Mouse (Mus musculus) thymus, adult 2 months (tissue): ENCODE data around the gene Foxd1.

Experiments used
- CTCF ChIP-seq: fragments of 200-500 bp; IDR thresholded peaks from 2 replicates; pipeline ENCODE4 v1.5.1; 2012; ENCODE audit warnings: mild to moderate bottlenecking, control low read depth, low read length, moderate library complexity, borderline replicate concordance; ENCODE audit not compliant: control insufficient read depth, poor library complexity, insufficient read depth; ENCODE audit errors: extremely low read depth
- POLR2A ChIP-seq: fragments of 200-500 bp; IDR thresholded peaks from 2 replicates; pipeline ENCODE4 v1.6.1; 2012; ENCODE audit warnings: mild to moderate bottlenecking, low read length, control low read depth, moderate library complexity; ENCODE audit not compliant: control insufficient read depth, poor library complexity, insufficient read depth; ENCODE audit errors: extremely low read depth

DNA sequence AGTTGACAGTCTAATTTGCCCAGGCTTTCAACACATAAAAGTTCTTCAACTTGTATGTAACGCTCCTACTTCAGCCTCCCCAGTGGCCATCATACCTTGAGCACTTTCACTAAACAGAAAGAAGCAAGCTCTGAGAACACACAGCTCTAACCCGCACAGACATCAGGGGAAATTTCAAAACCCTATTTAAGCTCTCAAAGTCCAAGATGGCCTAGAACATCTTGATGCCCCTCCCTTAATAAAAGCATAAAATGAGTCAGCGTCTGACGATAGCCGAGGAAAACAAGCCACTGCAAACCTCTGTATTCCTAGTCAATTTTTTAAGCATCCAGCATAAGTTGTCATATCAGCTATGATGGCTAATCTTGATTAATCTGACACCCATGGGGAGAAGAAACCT is 42.4 kb upstream of the Foxd1 start:
- TF ChIP-seq CTCF (no peak), POLR2A (no peak)
